Comparison of ENCODE assay signal across 8 mouse cellular contexts in the genomic region with DNA sequence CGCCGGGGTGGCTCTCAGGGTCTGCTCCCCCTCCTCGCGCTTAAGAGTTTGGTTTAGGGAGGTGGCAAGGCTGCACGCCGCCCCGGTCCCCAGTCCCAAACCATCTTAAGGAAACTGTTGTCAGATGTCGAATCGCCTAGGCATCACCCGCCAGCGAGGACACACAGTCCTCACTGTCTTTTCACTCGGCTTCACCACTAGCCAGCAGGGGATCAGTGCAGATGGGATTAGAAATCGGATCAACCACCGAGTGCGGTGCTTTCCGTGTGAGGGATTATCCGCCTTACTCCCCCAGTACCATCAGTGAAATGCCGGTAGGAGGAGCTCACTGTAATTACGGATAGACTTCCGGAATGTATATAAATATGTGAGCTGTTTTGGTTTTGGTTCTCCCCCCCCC. TPM values are rescaled to one million over a fixed set of nuclear protein-coding genes. Genes with fewer than 3 reads are reported as not detected.
DNase-seq lines count a peak whose midpoint lies in the region; ATAC-seq and TF ChIP-seq lines count a peak whose summit lies in the region.

No protein-coding gene starts in this region.

- peak; percentile 25 for TF ChIP-seq CTCF in liver, embryonic 14.5 days (IDR thresholded peaks at IDR 0.05; ENCODE audit: low read depth)

- no peaks in the 10 kb centered on the region for H3K27me3 ChIP-seq in heart, embryonic 14.5 days (ENCODE audit: control insufficient read depth, insufficient read depth, low read length)
- no peaks in the 10 kb centered on the region for H3K27me3 ChIP-seq in forebrain, embryonic 14.5 days (replicated peaks; ENCODE audit: control insufficient read depth, insufficient read depth, low read length)
- H3K27me3 ChIP-seq in liver, embryonic 14.5 days (ENCODE audit: control insufficient read depth, insufficient read depth, low read length), result no peaks in the 10 kb centered on the region

- DNase-seq in heart, postnatal 14 days, result no peak
- DNase-seq in 416B (ENCODE audit: low read depth) (peak; percentile 81), adipocyte (ENCODE audit: low spot score) (peak; percentile 56)
- DNase-seq in forebrain, embryonic 14.5 days (ENCODE audit: low spot score), result peak; percentile 74
- DNase-seq in liver, embryonic 14.5 days (ENCODE audit: low read depth in 3 of 3, low spot score in 3 of 3), result peak; percentile 40 to 56 (median 43)
- peak; percentile 86 for DNase-seq in retina, postnatal 7 days (ENCODE audit: low read depth, low spot score)
- no peak for DNase-seq in layer of hippocampus, adult 9-10 months (ENCODE audit: low spot score)

- H3K27ac ChIP-seq in heart, embryonic 14.5 days (replicated peaks in 1 of 2; ENCODE audit: control insufficient read depth in 1 of 2, insufficient read depth in 1 of 2, low read depth in 2 of 2, low read length in 2 of 2), result peak overlapping the region; percentile 98 to 99
- peak overlapping the region; percentile 90 for H3K27ac ChIP-seq in forebrain, embryonic 14.5 days (ENCODE audit: low read depth, low read length)
- H3K27ac ChIP-seq in liver, embryonic 14.5 days, result peak overlapping the region; percentile 81

- no peaks in the 10 kb centered on the region for H3K9me3 ChIP-seq in heart, embryonic 14.5 days (ENCODE audit: control insufficient read depth, low read length)
- H3K9me3 ChIP-seq in forebrain, embryonic 14.5 days (replicated peaks; ENCODE audit: control insufficient read depth, low read length), result no peaks in the 10 kb centered on the region
- H3K9me3 ChIP-seq in liver, embryonic 14.5 days (ENCODE audit: control insufficient read depth, low read length), result no peaks in the 10 kb centered on the region

- peak overlapping the region; percentile 91 for H3K9ac ChIP-seq in heart, embryonic 14.5 days (ENCODE audit: low read length)
- peak overlapping the region; percentile 82 for H3K9ac ChIP-seq in forebrain, embryonic 14.5 days (ENCODE audit: low read length)
- H3K9ac ChIP-seq in liver, embryonic 14.5 days (replicated peaks), result peak overlapping the region; percentile 84

- peaks cover 0 to 13% of the 10 kb centered on the region in 2 experiments; a peak in 1 of 4 replicates for H3K4me1 ChIP-seq in heart, embryonic 14.5 days (ENCODE audit: control insufficient read depth in 2 of 2, insufficient read depth in 2 of 2, low read length in 2 of 2)
- H3K4me1 ChIP-seq in forebrain, embryonic 14.5 days (ENCODE audit: control insufficient read depth, insufficient read depth, low read length), result no peaks in the 10 kb centered on the region
- peaks cover 4 to 5% of the 10 kb centered on the region in 2 experiments; a peak in 3 of 4 replicates for H3K4me1 ChIP-seq in liver, embryonic 14.5 days (replicated peaks; ENCODE audit: control insufficient read depth in 2 of 2, insufficient read depth in 2 of 2, low read length in 1 of 2)

- intact Hi-C loops in heart, postnatal 14 days (cut with DNase I), result loop anchor here (2.0 kb wide), 3 partner anchors 15 to 141 kb away; no protein-coding TSS in a partner anchor

- H3K4me2 ChIP-seq in heart, embryonic 14.5 days (ENCODE audit: low read length), result peak overlapping the region; percentile 87
- H3K4me2 ChIP-seq in forebrain, embryonic 14.5 days (ENCODE audit: low read length), result peak overlapping the region; percentile 68
- peak overlapping the region; percentile 74 for H3K4me2 ChIP-seq in liver, embryonic 14.5 days (ENCODE audit: low read depth)

- WGBS in heart, embryonic 14.5 days, result under 1% methylated on average over 20 of the region's 20 CpGs
- WGBS in forebrain, embryonic 14.5 days, result 0% methylated on average over 20 of the region's 20 CpGs
- under 1% methylated on average over 20 of the region's 20 CpGs for WGBS in liver, embryonic 14.5 days (ENCODE audit: insufficient replicate concordance)

- H3K4me3 ChIP-seq in heart, embryonic 14.5 days (ENCODE audit: control insufficient read depth in 1 of 2, insufficient read depth in 1 of 2, low read depth in 1 of 2, low read length in 2 of 2), result peak overlapping the region; percentile 65 to 81
- H3K4me3 ChIP-seq in forebrain, embryonic 14.5 days (ENCODE audit: low read depth, low read length), result peak overlapping the region; percentile 91
- H3K4me3 ChIP-seq in liver, embryonic 14.5 days (ENCODE audit: insufficient read depth in 1 of 2, low read depth in 2 of 2, low read length in 2 of 2), result peak overlapping the region; percentile 77 to 99

- no peak for TF ChIP-seq EP300 in liver, embryonic 14.5 days (IDR thresholded peaks at IDR 0.05; ENCODE audit: low read depth)

- H3K36me3 ChIP-seq in heart, embryonic 14.5 days (ENCODE audit: control insufficient read depth, insufficient read depth, low read length), result no peaks in the 10 kb centered on the region
- no peaks in the 10 kb centered on the region for H3K36me3 ChIP-seq in forebrain, embryonic 14.5 days (ENCODE audit: control insufficient read depth, insufficient read depth, low read length)
- H3K36me3 ChIP-seq in liver, embryonic 14.5 days (replicated peaks; ENCODE audit: control insufficient read depth, insufficient read depth, low read depth), result no peaks in the 10 kb centered on the region

- no peak for ATAC-seq in heart, embryonic 14.5 days (ENCODE audit: insufficient number of reproducible peaks, insufficient read depth, low FRiP score, low read depth)
- ATAC-seq in forebrain, embryonic 14.5 days, result peak; percentile 0; the same call in 1 of the 2 replicates
- ATAC-seq in liver, embryonic 14.5 days (ENCODE audit: insufficient read depth), result no peak

RNA-seq across cellular contexts. Expression of a gene that starts 0.4 kb away (rescaled TPM):
- 9.8 and 9.9 TPM in 2 replicates for polyA plus RNA-seq in heart, embryonic 14.5 days (2014; fragmentation: Nextera tagmentation; extraction: Ambion mirVana)
- 1 to 10 TPM; 8.9 to 9.1 TPM for total RNA-seq in heart, postnatal 14 days (2021)
- 5.8 and 10.1 TPM in 2 replicates for polyA plus RNA-seq in forebrain, embryonic 14.5 days (2014; fragmentation: Nextera tagmentation; extraction: Ambion mirVana)
- polyA plus RNA-seq in liver, embryonic 14.5 days (2012; rRNA removed), result 5.8 and 14.1 TPM in 2 replicates
- polyA plus RNA-seq in liver, embryonic 14.5 days (2014; fragmentation: Nextera tagmentation; extraction: Ambion mirVana), result 8.6 and 8.9 TPM in 2 replicates

RNA-seq across cellular contexts. Expression of a gene that starts 37.9 kb away (rescaled TPM):
- 15.6 and 15.8 TPM in 2 replicates for polyA plus RNA-seq in heart, embryonic 14.5 days (2014; fragmentation: Nextera tagmentation; extraction: Ambion mirVana)
- total RNA-seq in heart, postnatal 14 days (2021), result 10 to 100 TPM; 11.0 to 11.6 TPM
- 45.4 and 49.3 TPM in 2 replicates for polyA plus RNA-seq in forebrain, embryonic 14.5 days (2014; fragmentation: Nextera tagmentation; extraction: Ambion mirVana)
- polyA plus RNA-seq in liver, embryonic 14.5 days (2012; rRNA removed), result 5.2 and 5.8 TPM in 2 replicates
- polyA plus RNA-seq in liver, embryonic 14.5 days (2014; fragmentation: Nextera tagmentation; extraction: Ambion mirVana), result 13.2 and 14.1 TPM in 2 replicates

Comparison
In these comparisons a context has a peak if more than half of its experiments do, and no peak if none do; other contexts are left out.
1. DNase-seq: peak in 416B (single experiment), adipocyte (single experiment), forebrain, embryonic 14.5 days (single experiment), liver, embryonic 14.5 days (3 of 3) and retina, postnatal 7 days (single experiment); none in heart, postnatal 14 days (0 of 2) and layer of hippocampus, adult 9-10 months (single experiment).
2. Peak in every context shown above with its lines, with median percentiles within 50 percentile points of each other: H3K27ac ChIP-seq, H3K4me2 ChIP-seq, H3K4me3 ChIP-seq and H3K9ac ChIP-seq.